Mouse (Mus musculus): ENCODE results near the gene Gm43191.

DNA sequence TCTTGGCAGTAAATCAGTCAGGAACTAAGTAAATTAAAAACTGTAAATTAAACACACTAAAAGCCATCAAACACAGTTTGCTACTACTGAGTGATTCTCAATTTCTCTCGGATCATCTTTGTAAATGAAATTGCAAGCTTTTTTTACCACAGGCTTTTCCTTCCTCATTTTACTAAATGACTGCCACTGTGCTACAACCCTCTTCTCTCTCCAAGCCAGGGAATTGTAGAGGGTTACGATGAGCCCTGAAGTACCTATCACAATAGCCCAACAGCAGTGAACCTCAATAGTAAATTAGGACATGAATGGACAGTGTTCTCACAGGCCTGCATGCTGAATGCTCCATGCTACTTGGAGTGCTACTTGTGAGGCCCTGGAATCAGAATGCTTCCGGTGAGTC is 47.0 kb downstream of the Gm43191 start:
- no peak for TF ChIP-seq CTCF (conservative IDR thresholded peaks at IDR 0.05; ENCODE audit: insufficient read depth, insufficient read length, low read depth, low read length)
- TF ChIP-seq POLR2A (IDR thresholded peaks at IDR 0.05; ENCODE audit: low read depth, low read length): no peak
